Mouse (Mus musculus) retina, postnatal 7 days (tissue): Measurements from ENCODE around the gene Atg9a.
A peak's percentile ranks its signal among the peaks of the same experiment; 100 is the strongest.
"Not testable (repeated sequence)": the region's sequence is repeated elsewhere in the genome, so short reads cannot be mapped to it uniquely, and the experiment has no call there.

Experiments
- DNase-seq: peaks from one replicate; pipeline ENCODE4 v3.0.0-alpha.2; 2012; ENCODE audit warnings: low read depth, low spot score

Gene Atg9a

DNA sequence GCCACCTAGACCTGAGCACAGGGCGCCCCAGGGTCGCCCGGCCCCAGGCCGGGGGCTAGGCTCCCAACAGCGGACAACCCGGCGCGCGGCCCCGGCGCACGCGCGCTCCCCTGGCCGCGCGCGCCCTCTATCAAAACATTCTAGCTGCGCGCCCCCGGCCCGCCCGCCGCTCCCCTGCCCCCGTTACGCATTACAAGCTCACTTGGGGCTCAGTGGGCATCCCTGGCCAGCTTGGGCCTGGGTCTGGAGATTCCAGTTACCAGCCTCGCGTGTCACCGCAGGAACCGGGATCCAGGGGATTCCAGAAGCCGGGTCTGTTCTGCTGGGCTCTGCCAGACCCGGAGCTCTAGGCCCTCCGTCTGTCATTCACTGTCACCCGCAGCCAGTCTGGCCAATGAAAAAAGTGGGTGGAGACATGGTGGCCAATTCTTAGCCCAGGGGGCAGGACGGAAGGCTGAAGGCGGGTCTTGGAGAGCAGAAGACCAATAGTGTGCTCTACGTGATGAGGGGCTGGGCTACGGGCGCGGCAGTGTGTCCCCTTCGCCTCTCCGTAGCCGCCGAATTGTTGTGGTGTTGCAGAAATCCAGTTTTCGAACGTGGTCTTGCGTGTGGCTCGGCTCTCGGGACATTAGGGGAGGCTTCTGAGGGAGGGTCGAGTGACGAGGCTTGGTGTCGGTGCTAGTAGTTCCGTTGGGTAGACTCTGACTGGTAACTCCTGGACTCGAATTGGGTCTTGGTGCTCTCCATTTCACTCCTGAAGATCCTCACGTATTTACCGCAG lies at the start of gene Atg9a, which contains the start of gene Ankzf1:
Gene Atg9a (minus strand): TSS at position 575 of the 781 bp plus-strand sequence.
Gene Ankzf1 (plus strand): TSS at position 530 of the 781 bp plus-strand sequence.
- peak; percentile 94 for DNase-seq

DNA sequence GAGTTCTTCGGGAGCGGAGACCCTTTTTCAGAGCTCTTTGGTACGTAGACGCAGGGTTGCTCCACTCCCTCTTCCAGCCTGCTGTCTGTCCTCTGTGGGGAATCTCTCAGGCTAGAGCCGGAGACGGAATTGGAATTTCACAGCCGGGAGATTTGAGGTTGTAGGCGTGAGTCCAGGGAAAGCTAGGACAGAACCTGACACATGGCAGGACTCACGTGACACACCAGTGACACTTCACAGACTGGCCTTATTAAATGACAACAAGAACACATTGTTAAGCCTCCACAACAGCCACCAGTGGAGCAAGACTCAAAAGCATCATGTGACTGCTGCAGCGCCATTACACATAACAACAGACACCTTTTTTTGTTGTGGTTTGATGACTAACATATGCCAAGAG lies 47.6 kb upstream of the Atg9a start:
- no peak for DNase-seq

GRCm38 (mm10) chr1:75236117-75237050 lies 44.4 kb upstream of the Atg9a start, which contains the start of gene Dnajb2:
Dnajb2 (plus strand) TSS chr1:75236406.
- no peak for DNase-seq

- DNase-seq, result no peak
Observed at GRCm38 (mm10) chr1:75234606-75235005, 42.6 kb upstream of the Atg9a start.

DNA sequence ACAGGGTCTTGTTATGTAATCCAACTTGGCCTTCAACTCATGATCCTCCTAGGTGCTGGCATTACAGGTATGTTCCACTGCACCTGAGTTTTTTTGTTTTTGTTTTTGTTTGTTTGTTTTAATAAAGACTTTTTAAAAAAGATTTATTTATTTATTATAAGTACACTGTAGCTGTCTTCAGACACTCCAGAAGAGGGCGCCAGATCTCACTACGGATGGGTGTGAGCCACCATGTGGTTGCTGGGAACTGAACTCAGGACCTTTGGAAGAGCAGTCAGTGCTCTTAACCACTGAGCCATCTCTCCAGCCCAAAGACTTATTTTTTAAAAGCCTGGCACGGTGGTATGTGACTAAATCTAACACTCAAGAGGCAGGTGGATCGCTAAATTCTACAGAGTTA lies 40.5 kb upstream of the Atg9a start:
- DNase-seq, result not testable (repeated sequence)

DNA sequence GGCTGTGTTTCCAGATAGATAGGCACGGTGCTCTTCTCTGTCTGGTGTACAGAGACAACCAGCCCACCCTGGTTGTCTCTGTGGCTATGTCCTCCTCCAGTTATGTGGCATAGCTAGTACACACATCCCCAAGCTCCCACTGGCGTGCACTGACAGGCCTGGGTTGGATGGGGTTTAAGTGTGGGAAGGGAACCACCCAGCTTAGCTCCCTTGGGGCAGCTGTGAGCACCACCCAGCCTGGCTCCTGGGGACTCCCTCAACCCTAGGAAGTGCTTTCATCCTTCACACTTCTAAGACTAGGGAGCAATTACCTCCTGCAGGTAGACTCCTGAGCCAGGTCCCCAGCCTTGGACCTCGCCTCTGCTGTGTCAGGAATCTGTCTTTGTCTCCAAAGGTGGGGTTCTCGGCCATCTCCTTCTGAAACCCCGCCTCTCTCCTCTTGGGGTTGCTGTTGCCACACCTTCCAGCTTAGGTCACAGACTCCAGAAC lies 39.7 kb upstream of the Atg9a start, which contains the start of gene A630095N17Rik:
Gene A630095N17Rik (minus strand): TSS at position 439 of the 489 bp plus-strand sequence.
- no peak for DNase-seq

DNA sequence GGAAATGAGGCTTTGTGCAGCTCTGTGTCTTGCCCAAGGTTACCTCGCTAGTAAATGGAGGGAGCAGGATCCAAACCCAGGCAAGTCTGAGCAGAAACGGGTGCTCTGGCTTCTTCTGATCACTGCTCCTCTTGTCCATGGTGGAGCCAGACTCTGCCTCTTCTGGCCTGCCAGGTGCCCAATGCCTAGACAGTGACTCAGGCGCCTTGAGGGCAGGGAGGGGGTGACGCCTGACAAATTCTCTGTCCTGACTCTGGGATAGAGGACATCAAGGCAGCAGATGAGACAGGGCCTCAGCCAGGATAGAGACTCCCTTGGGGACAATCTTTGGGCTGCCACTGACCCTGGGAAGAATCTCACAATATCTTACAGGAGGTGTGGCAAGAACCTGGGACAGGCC lies 39.2 kb upstream of the Atg9a start:
- no peak for DNase-seq

- DNase-seq, result no peak
Observed at GRCm38 (mm10) chr1:75230335-75230994, 38.5 kb upstream of the Atg9a start.

GRCm38 (mm10) chr1:75229158-75229557 lies 37.2 kb upstream of the Atg9a start:
- DNase-seq, result no peak

DNA sequence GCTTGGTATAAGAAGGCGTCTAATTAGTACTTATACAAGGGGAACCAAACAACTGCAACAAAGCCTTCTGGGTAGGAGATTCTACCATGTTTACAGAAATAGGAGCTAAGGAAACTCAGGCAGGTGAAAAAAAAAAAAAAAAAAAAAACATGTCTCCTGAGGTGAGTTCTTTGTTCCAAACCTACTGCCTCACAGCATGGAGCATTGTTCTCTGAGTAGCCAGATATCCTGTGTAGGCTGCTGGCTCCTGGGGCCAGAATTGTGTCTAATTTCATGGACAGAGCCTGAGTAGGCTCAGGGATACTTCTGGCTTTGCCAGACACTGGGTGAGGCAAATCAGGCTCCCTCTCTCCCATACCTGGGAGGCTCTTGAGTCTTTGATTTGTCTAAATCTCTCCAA lies 35.7 kb upstream of the Atg9a start:
- DNase-seq, result no peak

- DNase-seq, result no peak
Observed at GRCm38 (mm10) chr1:75226138-75226537, 34.1 kb upstream of the Atg9a start.

DNA sequence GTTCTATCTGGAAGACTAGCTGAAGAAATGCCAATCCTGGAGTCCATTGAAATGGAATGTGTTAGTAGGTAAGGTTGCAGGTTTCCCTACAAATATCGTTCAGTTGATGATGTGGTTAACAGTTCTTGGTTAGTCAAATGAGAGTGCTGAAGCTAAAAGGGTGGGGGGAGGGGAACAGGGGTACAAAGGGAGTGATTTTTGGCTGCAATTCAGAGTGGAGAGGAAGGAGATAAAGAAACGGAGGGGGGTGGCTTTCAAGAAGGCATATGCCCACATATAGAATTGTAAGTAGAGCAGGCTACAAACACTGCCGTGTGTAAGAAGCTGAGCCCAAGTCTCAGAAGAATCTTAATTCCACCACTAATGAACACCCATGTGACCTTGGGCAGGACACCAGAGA lies 33.5 kb upstream of the Atg9a start:
- DNase-seq, result no peak

GRCm38 (mm10) chr1:75223532-75223931 lies 31.5 kb upstream of the Atg9a start:
- DNase-seq, result no peak

GRCm38 (mm10) chr1:75222926-75223325 lies 30.9 kb upstream of the Atg9a start:
- no peak for DNase-seq

DNA sequence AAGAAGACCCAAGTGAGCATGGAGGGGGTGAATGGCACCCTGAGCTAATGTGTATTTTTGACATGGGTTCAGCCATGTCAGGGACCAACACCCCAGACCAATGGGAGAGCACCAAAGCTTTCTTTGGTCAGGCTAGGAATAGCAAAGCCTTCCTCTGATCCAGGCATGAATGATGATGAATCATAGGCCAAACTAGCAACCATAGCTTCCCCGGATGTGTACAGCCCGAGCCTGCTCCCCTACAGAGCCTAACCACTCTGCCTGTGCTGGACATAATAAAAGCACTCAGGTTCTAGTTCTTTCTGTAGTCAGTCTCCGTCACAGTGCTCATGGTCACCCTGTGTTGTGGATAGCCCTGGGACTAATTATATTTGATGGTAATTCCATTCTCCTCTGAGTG lies 29.5 kb upstream of the Atg9a start:
- DNase-seq, result no peak

- DNase-seq, result no peak
Observed at GRCm38 (mm10) chr1:75219531-75219930, 27.5 kb upstream of the Atg9a start, which contains the start of gene Tuba4a. Tuba4a (minus strand) TSS chr1:75219865.

- no peak for DNase-seq
Observed at GRCm38 (mm10) chr1:75219078-75219477, 27.1 kb upstream of the Atg9a start.

GRCm38 (mm10) chr1:75218227-75219001 lies 26.4 kb upstream of the Atg9a start:
- no peak for DNase-seq

DNA sequence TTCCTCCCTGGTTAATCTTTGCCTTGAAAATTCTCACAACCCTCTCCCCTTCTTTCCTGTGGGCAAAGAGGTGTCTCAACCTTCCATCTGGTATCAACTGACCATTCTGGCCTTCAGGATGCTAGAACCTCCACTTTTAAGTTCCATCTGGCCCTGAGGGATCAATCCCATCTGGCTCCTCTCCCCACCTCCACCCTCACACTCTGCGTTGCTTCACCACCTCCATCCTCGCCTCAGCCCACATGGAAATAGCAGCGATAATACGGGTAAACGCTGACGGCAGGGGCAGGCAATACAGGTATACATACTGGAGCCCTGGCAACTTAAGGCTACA lies 25.9 kb upstream of the Atg9a start:
- no peak for DNase-seq

GRCm38 (mm10) chr1:75216797-75217585 lies 25.0 kb upstream of the Atg9a start:
- no peak for DNase-seq
